Mouse (Mus musculus): ENCODE data around the gene Col15a1. TPM values are rescaled to one million over a fixed set of nuclear protein-coding genes. Genes with fewer than 3 reads are reported as not detected.

The Col15a1 gene
- polyA plus RNA-seq, 1 experiment from 2014 or later: 14.7 TPM

DNA sequence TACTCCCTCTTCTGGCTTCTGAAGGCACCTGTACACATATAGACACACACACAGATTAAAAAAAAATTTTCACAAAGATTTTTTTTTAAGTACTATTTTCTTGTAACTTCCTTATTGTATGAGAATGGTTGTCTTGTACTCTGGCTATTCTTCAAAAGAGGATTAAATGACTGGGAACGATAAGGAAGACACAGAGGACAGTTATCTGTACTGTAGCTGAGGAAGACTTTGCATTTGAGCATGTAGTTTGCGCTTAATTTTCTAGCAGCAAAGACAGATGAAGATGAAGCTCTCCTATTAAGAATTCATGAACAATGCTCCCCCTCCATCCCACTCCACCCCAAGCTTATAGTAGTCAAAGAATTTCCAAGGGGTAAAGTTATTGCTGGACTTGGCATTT is 154.7 kb downstream of the Col15a1 start:
- no peaks in the 10 kb centered on the region for H3K9me3 ChIP-seq
- H3K27ac ChIP-seq: no peak overlapping the region
- ATAC-seq (ENCODE audit: insufficient number of reproducible peaks, insufficient read depth, low FRiP score, low TSS enrichment): no peak
- H3K4me2 ChIP-seq (replicated peaks): no peak overlapping the region
- H3K9ac ChIP-seq: no peak overlapping the region
- WGBS: 92% methylated on average over 2 of the region's 2 CpGs
- H3K4me1 ChIP-seq: peaks cover 10% of the 10 kb centered on the region; the same call in 1 of the 2 replicates
- no peak overlapping the region for H3K4me3 ChIP-seq
- no peaks in the 10 kb centered on the region for H3K36me3 ChIP-seq
- H3K27me3 ChIP-seq: no peaks in the 10 kb centered on the region

Other genes with a start within 250 kb of the Col15a1 start
- 0.35 and 0.48 TPM in 2 replicates for gene Gabbr2, start 216.3 kb upstream of the Col15a1 start, polyA plus RNA-seq (2016; fragmentation: Nextera tagmentation; extraction: Ambion mirVana)
- 8.4 and 9.5 TPM in 2 replicates for gene Anks6, start 150.7 kb upstream of the Col15a1 start, polyA plus RNA-seq (2016; fragmentation: Nextera tagmentation; extraction: Ambion mirVana)
- 3.6 and 4.9 TPM in 2 replicates for gene Galnt12, start 116.3 kb upstream of the Col15a1 start, polyA plus RNA-seq (2016; fragmentation: Nextera tagmentation; extraction: Ambion mirVana)
- gene Tgfbr1, start 145.1 kb downstream of the Col15a1 start, polyA plus RNA-seq (2016; fragmentation: Nextera tagmentation; extraction: Ambion mirVana): 78.6 and 84.2 TPM in 2 replicates

All from embryonic facial prominence, embryonic 12.5 days (tissue).